Mouse (Mus musculus) heart, embryonic 10.5 days (tissue): ENCODE measurements at regions not wholly inside any gene's neighbourhood (a gene's known extent, or its start where the extent isn't known, plus 50 kb on each side); places are given as distances from the start of the nearest gene placed in this dataset.

ENCODE experiments used
- DNase-seq: peaks from one replicate; pipeline ENCODE4 v3.0.0-alpha.2; 2017; ENCODE audit warnings: low spot score
- H3K27ac ChIP-seq: fragments of 300-500 bp; sonication (generic); 2 replicates; pipeline ENCODE4 v1.5.1; 2016; ENCODE audit warnings: mild to moderate bottlenecking
- H3K27me3 ChIP-seq: fragments of 300-500 bp; sonication (generic); 2 replicates; pipeline ENCODE4 v1.6.1; 2016; ENCODE audit warnings: mild to moderate bottlenecking; ENCODE audit not compliant: poor library complexity, insufficient read depth, severe bottlenecking
- H3K36me3 ChIP-seq: fragments of 300-500 bp; sonication (generic); 2 replicates; pipeline ENCODE4 v1.6.1; 2016; ENCODE audit warnings: mild to moderate bottlenecking, moderate library complexity
- H3K4me1 ChIP-seq: fragments of 300-500 bp; sonication (generic); 2 replicates; pipeline ENCODE4 v1.6.1; 2016; ENCODE audit warnings: mild to moderate bottlenecking
- H3K4me3 ChIP-seq: fragments of 300-500 bp; sonication (generic); 2 replicates; pipeline ENCODE4 v1.5.1; 2016; ENCODE audit warnings: mild to moderate bottlenecking, moderate library complexity
- H3K9me3 ChIP-seq: fragments of 300-500 bp; sonication (generic); 2 replicates; pipeline ENCODE4 v1.6.1; 2016; ENCODE audit warnings: mild to moderate bottlenecking, moderate library complexity
- WGBS: fragments of 180-500 bp; shearing (Covaris S2); methylation state at CpG from one replicate; pipeline ENCODE4 v1.1.7; 2016; 5-methylcytosine and 5-hydroxymethylcytosine counted together

DNA sequence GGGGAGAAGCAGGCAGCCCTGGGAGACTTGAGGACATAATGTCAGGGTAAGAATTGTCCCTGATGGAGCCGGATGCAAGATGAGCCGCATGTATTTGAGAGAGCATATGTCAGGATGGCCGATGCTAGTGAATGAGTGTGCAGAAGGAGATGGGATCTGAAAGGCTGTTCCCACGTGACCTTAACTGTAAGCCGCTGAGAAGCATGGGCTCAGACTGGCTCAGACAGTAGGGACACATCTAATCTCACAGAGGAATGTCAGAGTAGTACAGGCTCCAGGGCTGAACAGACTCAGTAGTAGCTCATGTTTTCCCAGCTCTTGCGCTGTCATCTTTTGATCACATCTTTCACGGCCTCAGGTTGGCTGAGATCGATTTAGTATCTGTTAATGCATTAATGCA, 145.4 kb downstream of the Rsl24d1 start:
- Histone ChIP-seq H3K4me1 (no peaks in the 10 kb centered on the region), H3K4me3 (no peak overlapping the region), H3K9me3 (no peaks in the 10 kb centered on the region), H3K36me3 (no peaks in the 10 kb centered on the region), H3K27ac (no peak overlapping the region), H3K27me3 (no peaks in the 10 kb centered on the region)
- no peak for DNase-seq
- 78% methylated on average over 8 of the region's 8 CpGs for WGBS

DNA sequence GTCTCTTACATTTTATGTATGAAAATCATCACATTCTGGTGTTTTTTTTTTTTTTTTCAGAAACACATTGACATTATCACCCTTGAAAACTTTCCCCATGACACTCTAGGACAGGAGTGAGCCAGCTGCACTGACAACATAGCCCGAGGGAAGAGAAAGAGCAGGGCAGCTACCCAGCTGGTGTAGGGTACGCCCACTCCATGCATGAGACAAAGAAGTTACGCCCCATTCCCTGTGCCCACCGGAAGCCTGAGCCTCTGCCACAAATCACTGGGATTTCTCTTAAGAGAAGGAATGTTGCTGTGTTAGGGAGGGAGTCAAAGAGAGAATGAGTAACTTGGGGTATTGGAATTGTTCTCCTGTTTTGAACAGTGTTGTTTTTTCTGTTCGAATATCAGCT, 149.5 kb downstream of the Rsl24d1 start:
- 76% methylated on average over 5 of the region's 5 CpGs for WGBS
- Histone ChIP-seq H3K4me1 (no peaks in the 10 kb centered on the region), H3K9me3 (no peaks in the 10 kb centered on the region), H3K27me3 (no peaks in the 10 kb centered on the region), H3K27ac (no peak overlapping the region), H3K4me3 (no peak overlapping the region), H3K36me3 (no peaks in the 10 kb centered on the region)
- no peak for DNase-seq

DNA sequence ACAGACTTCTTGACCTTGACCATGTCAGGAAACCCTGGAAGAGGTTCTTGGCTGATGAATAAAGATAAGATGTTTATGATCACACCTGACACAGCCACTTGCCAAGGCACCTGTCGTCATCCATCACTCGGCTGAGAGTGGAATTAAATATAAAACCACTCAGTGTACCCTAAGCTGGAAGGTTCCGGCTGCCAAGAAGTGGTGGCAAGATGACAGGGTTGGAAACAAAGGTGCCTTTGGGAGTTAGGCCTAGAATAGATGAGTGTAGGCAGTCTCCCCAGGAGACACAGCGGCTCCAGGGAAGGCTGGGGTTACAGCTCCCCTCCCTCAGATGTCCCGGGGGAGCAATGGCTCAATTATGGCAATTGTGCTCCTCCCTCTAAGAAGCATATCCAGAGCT, 157.0 kb downstream of the Rsl24d1 start:
- no peak overlapping the region for H3K4me3 ChIP-seq
- no peak for DNase-seq
- no peaks in the 10 kb centered on the region for H3K9me3 ChIP-seq
- H3K27ac ChIP-seq, result no peak overlapping the region
- H3K4me1 ChIP-seq, result no peaks in the 10 kb centered on the region
- H3K27me3 ChIP-seq, result no peaks in the 10 kb centered on the region
- H3K36me3 ChIP-seq, result no peaks in the 10 kb centered on the region
- WGBS, result 78% methylated on average over 5 of the region's 5 CpGs

DNA sequence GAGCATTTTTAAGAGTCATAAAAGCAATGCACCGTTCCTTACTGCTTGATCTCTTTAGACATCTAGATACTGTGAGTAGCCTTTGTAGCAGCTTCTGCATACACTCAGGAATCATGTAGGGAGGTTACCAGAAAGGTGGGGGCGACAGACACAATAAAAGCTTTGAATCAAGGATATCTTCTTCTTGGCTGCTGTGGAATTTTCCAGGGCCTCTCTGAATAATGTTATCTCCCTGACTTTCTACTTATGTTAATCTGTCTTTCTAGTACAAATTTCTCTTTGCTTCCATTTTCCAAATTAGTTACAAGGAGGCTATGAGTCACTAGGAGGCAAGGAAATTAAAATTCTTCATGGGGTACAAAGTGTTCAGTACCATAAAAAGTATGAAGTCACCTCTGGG, 159.4 kb downstream of the Rsl24d1 start:
- Histone ChIP-seq H3K27ac (no peak overlapping the region), H3K4me1 (no peaks in the 10 kb centered on the region), H3K4me3 (no peak overlapping the region), H3K36me3 (no peaks in the 10 kb centered on the region), H3K27me3 (no peaks in the 10 kb centered on the region), H3K9me3 (no peaks in the 10 kb centered on the region)
- 73% methylated on average over 2 of the region's 2 CpGs for WGBS
- no peak for DNase-seq

DNA sequence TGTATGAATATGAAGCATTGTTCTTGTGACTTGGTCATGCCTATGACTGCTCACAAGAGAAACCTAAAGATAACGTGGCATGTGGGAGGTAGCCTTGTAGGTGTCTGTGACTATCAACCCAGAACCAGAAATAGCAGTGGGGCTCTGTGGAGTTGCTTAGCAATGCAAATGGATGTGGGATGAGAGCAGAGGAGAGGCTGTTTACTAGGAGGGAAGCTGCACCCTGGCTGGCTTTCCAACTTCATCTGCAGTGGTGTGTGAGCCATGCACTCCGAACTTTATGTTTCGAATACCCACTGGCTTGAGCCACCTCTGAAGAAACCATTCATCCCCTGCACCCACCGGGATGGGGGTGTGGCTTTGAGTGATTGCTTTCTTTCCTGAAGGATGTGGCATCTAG, 160.5 kb downstream of the Rsl24d1 start:
- no peak overlapping the region for H3K27ac ChIP-seq
- H3K4me3 ChIP-seq, result no peak overlapping the region
- H3K27me3 ChIP-seq, result no peaks in the 10 kb centered on the region
- 79% methylated on average over 4 of the region's 4 CpGs for WGBS
- DNase-seq, result no peak
- no peaks in the 10 kb centered on the region for H3K4me1 ChIP-seq
- no peaks in the 10 kb centered on the region for H3K9me3 ChIP-seq
- no peaks in the 10 kb centered on the region for H3K36me3 ChIP-seq

DNA sequence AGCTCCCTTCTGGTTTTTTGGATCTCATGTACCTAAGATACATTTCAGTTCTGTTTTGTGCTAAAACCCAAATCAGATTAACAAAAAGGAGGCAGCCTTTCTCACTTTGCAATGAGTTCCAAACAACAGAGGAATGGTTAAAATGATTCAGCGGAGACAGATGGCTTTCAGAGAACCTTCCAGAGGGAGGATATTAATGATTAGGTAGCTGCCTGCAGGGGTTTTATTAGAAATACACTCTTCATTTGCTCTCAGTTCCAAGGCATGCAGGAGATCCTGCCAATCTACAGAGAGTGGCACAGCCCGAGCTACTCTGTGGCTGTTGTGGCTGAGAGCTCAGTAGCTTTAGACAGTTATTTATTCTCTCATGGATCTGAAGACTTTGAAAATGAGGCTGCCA, 162.4 kb downstream of the Rsl24d1 start:
- Histone ChIP-seq H3K4me3 (no peak overlapping the region), H3K27ac (no peak overlapping the region), H3K27me3 (no peaks in the 10 kb centered on the region), H3K9me3 (no peaks in the 10 kb centered on the region), H3K4me1 (no peaks in the 10 kb centered on the region), H3K36me3 (no peaks in the 10 kb centered on the region)
- no peak for DNase-seq
- 77% methylated on average over 2 of the region's 2 CpGs for WGBS

DNA sequence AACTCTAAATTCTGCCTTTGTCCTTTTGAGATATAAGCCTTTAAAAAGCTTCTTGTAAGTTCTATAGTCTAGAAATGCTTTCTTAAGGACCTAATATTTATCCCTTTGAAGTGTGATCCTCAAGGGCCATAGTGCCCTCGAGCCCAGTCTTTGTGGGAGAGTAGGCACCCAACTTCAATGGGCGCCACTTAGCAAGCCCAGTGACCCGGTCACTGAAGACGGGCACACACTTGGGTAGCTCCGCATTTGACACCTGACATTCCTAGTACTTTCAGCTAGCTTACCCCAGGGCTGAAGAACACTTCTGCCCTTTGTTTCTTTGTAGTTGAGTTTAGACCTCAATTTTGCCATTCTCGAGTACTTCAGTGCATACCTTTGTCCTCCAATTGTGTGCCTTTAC, 182.1 kb downstream of the Rsl24d1 start:
- Histone ChIP-seq H3K27me3 (no peaks in the 10 kb centered on the region), H3K36me3 (no peaks in the 10 kb centered on the region), H3K4me3 (no peak overlapping the region), H3K9me3 (no peaks in the 10 kb centered on the region), H3K27ac (no peak overlapping the region), H3K4me1 (no peaks in the 10 kb centered on the region)
- peak; percentile 43 for DNase-seq
- WGBS, result 81% methylated on average over 6 of the region's 6 CpGs

DNA sequence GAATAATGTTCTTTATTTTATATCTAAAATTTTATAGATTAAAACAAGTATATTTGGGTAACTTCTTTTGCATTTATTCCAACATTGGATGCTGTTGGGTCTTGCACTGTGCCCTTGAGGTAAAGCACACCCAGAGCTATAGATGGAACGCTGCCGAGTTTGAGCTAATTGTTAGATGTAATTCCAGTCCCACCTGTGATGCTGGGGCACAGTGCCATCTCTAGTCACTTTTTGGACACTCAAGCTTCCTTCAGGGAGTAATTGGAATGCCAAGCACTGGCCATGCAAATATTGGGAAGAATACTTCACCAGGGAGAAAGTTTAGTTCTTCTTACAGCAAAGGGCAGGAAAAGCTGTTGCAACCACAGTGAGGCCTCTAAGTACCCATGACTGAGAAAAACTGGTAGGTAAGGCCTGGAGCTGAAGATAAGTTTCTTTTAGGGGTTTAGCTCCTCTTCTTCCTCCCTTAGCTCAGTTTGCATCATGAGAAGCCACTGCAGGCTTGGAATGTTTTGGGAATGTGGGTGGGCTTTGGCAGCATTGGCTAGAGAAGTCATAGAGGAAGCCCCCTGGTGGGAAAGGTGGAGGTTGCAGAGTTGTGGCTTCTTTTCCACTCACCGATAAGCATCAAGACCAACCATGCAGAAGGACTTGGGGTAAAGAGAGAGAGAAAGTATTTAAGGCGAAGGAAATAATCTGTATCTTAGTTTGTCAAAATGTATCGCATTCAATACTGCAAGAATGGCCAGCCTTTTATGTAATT, 189.1 kb downstream of the Rsl24d1 start:
- Histone ChIP-seq H3K4me1 (no peaks in the 10 kb centered on the region), H3K27me3 (no peaks in the 10 kb centered on the region), H3K4me3 (no peak overlapping the region), H3K27ac (no peak overlapping the region), H3K9me3 (no peaks in the 10 kb centered on the region), H3K36me3 (no peaks in the 10 kb centered on the region)
- WGBS, result 82% methylated on average over 5 of the region's 5 CpGs
- DNase-seq, result peak; percentile 38

DNA sequence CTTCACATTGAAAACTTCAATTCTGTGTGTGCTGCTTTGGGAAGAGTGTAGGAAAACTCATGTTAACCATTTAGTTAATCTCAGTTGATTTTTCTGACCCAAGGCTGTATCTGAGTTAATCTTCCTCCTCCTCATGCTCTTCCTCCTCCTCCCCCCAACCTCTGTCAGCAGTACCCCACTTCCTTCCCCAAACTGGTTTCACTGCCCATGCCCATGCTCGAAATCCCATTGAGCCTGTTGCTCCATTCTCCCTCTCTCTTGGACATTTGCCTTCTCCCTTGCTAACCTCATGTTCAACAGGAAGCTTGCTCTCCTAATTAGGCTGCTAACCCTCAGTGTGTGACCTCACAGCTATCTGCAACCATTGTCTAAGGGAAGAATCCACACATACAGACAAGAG, 203.8 kb downstream of the Rsl24d1 start:
- DNase-seq, result no peak
- no peak overlapping the region for H3K4me3 ChIP-seq
- H3K4me1 ChIP-seq, result no peaks in the 10 kb centered on the region
- H3K27me3 ChIP-seq, result no peaks in the 10 kb centered on the region
- no peaks in the 10 kb centered on the region for H3K36me3 ChIP-seq
- no peak overlapping the region for H3K27ac ChIP-seq
- 62% methylated on average over 1 of the region's 1 CpGs for WGBS
- no peaks in the 10 kb centered on the region; the same call in 1 of the 2 replicates for H3K9me3 ChIP-seq

DNA sequence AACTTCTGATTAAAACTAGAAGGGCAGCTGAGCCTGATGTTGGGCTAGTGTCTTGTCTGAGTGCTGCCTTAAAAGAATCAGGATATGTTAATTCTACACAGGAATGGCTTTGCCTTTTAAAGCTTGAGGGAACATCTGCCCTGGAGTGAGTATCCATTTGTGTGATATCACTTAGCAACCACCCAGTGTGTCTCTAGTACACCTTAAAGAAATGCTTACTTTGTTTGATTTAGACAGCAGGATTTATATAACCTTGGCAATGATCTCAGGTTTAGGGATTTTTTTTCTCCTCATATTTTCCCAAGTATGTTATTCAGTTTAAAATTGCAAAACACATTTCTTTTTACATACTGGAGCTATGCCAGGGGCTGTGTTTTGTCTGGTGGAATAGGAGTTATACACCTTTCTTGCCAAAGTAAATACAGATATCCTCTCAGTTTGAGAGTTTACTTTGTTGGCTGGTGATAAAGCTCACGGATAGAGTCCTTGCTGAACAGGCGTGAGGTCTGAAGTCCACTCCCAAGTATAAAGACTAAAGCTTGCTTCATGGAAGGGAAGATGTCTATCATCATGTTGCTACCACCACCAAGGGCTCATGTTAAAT, 206.6 kb downstream of the Rsl24d1 start:
- Histone ChIP-seq H3K27me3 (no peaks in the 10 kb centered on the region), H3K36me3 (no peaks in the 10 kb centered on the region), H3K9me3 (no peaks in the 10 kb centered on the region; the same call in 1 of the 2 replicates), H3K27ac (no peak overlapping the region), H3K4me3 (no peak overlapping the region), H3K4me1 (no peaks in the 10 kb centered on the region)
- WGBS, result 44% methylated on average over 2 of the region's 2 CpGs
- no peak for DNase-seq

DNA sequence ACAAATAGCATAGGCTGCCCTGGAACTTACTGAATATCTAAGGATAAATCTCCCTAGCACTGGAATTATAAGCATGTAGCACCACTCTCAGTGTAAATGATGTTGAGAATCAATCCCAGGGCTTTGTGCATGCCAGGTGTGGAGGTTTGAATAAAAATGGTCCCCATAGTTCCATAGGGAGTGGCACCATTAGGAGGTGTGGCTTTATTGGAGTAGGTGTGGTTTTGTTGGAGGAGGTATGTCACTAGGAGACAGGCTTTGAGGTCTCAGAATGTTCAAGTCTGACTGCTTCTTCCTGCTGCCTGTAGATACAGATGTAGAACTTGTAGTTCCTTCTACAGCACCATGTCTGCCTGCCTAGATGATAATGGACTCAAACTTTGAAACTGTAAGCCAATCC, 217.8 kb downstream of the Rsl24d1 start:
- H3K4me3 ChIP-seq, result no peak overlapping the region
- H3K36me3 ChIP-seq, result no peaks in the 10 kb centered on the region
- no peaks in the 10 kb centered on the region for H3K4me1 ChIP-seq
- DNase-seq, result no peak
- H3K27ac ChIP-seq, result no peak overlapping the region
- H3K9me3 ChIP-seq, result no peaks in the 10 kb centered on the region
- no peaks in the 10 kb centered on the region for H3K27me3 ChIP-seq

DNA sequence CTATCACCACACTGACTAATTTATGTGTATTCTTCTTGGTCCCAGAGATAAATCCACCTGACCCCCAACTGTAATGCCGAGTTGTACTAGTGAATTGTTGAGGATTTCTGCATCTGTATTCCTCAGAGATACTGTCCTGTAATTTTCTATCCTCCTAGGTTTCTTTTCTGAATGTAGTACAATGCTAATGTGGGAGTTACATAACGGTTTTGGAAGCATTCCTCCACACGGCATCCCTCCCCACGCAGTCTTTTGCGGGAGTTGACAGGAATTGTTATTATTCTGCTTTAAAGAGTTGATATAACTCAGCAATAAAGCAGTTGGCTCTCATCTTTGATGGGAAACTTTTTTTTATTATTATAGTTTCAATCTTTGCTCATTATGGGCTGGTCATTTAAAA, 222.8 kb downstream of the Rsl24d1 start:
- Histone ChIP-seq H3K27me3 (no peaks in the 10 kb centered on the region), H3K9me3 (no peaks in the 10 kb centered on the region), H3K4me3 (no peak overlapping the region), H3K27ac (no peak overlapping the region), H3K4me1 (no peaks in the 10 kb centered on the region), H3K36me3 (no peaks in the 10 kb centered on the region)
- no peak for DNase-seq
- 79% methylated on average over 5 of the region's 5 CpGs for WGBS

DNA sequence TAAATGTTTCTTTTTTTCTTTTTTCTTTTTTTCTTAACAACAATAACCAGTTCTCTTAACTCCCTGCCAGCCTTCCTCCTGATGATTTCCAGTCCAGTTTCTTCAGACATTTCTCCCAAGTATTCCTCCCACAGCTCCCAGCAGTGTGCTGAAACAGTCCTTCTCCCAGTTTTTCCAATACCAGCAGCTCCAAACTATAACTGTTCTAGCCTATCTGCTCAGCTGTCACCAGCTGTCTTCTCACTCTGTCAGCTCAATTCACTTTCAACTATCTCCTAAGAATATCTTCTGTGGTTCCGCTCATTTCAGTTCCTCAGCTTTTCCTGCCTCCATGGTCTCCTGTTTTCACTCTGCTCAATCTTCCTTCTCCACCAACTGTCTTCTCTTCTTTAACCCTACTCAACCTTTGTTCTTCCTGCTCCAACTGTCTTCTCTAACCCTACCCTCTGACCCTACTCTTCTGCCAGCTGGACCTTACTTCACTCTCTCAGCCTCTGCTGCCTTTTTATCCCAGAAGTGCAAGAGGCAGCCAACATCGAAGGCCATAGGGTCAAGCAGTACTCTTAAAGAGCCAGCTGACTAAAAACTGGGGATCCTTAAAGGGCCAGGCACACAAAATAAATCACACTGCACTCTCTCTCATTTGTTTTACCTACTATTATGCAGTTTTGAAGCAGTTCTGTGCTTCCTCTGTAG, 224.0 kb downstream of the Rsl24d1 start:
- DNase-seq, result no peak
- Histone ChIP-seq H3K36me3 (no peaks in the 10 kb centered on the region), H3K9me3 (0 out of 2 replicates have a peak, but pooled peaks cover 5% of the 10 kb centered on the region), H3K27me3 (no peaks in the 10 kb centered on the region), H3K4me1 (no peaks in the 10 kb centered on the region), H3K4me3 (no peak overlapping the region), H3K27ac (no peak overlapping the region)
- WGBS, result 57% methylated on average over 2 of the region's 2 CpGs
